Mouse (Mus musculus) brain, embryonic 14.5 days (tissue): ENCODE data around the gene Adamts9.

ENCODE experiments used
- CTCF ChIP-seq: fragments of 200-500 bp; IDR thresholded peaks from 2 replicates; pipeline ENCODE4 v1.5.1; 2012; ENCODE audit warnings: inconsistent platforms, mild to moderate bottlenecking, moderate library complexity, borderline replicate concordance; ENCODE audit not compliant: insufficient read depth, insufficient read length; ENCODE audit errors: extremely low read depth
- POLR2A ChIP-seq: fragments of 200-500 bp; IDR thresholded peaks from 2 replicates; pipeline ENCODE4 v1.6.1; 2012; ENCODE audit warnings: mild to moderate bottlenecking, inconsistent platforms, borderline replicate concordance; ENCODE audit not compliant: poor library complexity, insufficient read depth, insufficient read length, severe bottlenecking; ENCODE audit errors: extremely low read depth

GRCm38 (mm10) chr6:92821606-92822005 lies 121.7 kb downstream of the Adamts9 start:
- TF ChIP-seq CTCF (no peak), POLR2A (no peak)
